18 mouse cellular contexts compared by ENCODE assay signal in genomic region chr5:122110625-122111024, GRCm38 (mm10). TPM values are rescaled to one million over a fixed set of nuclear protein-coding genes. Genes with fewer than 3 reads are reported as not detected.
"Had no signal": no experiment of that assay in that cellular context is flagged by ENCODE, and none has a peak within 500 bp of the region (broad histone marks: within the 10 kb centered on the region; RNA-seq: fewer than 3 reads in every experiment).

No protein-coding gene starts in this region.

- H3K36me3 ChIP-seq: limb, embryonic 10.5 days; liver, embryonic 15.5 days; midbrain, embryonic 15.5 days; neural tube, embryonic 12.5 days; stomach, embryonic 15.5 days had no signal

- H3K27ac ChIP-seq: left cerebral cortex, adult 2 months; limb, embryonic 10.5 days; liver, embryonic 15.5 days; midbrain, embryonic 15.5 days; neural tube, embryonic 12.5 days; stomach, embryonic 15.5 days had no signal

- H3K4me1 ChIP-seq: midbrain, embryonic 15.5 days; neural tube, embryonic 12.5 days; stomach, embryonic 15.5 days had no signal

- H3K4me3 ChIP-seq: left cerebral cortex, adult 2 months; limb, embryonic 10.5 days; liver, embryonic 15.5 days; midbrain, embryonic 15.5 days; neural tube, embryonic 12.5 days; stomach, embryonic 15.5 days had no signal

- DNase-seq: kidney, postnatal 14 days; lung, adult 2 months; lung, postnatal 36 days; retina, postnatal 1 day; thymus, adult 2 months; thymus, postnatal 25 days had no signal

- H3K27me3 ChIP-seq: midbrain, embryonic 15.5 days; neural tube, embryonic 12.5 days had no signal

- H3K9ac ChIP-seq: liver, embryonic 15.5 days; midbrain, embryonic 15.5 days; neural tube, embryonic 12.5 days; stomach, embryonic 15.5 days had no signal

- ATAC-seq: lung, postnatal 0 days; midbrain, embryonic 15.5 days had no signal

- H3K4me2 ChIP-seq: liver, embryonic 11.5 days; liver, embryonic 15.5 days; midbrain, embryonic 15.5 days; neural tube, embryonic 12.5 days; stomach, embryonic 15.5 days had no signal

- H3K9me3 ChIP-seq: limb, embryonic 10.5 days; liver, embryonic 15.5 days; midbrain, embryonic 15.5 days; neural tube, embryonic 12.5 days; stomach, embryonic 15.5 days had no signal

RNA-seq across cellular contexts. Expression of gene Myl2, which starts 9.9 kb away (rescaled TPM):
- total RNA-seq: megakaryocyte progenitor cell, adult 5-6 weeks; monocyte, adult 5-6 weeks had no signal
- polyA plus RNA-seq: urinary bladder, adult 2 months had no signal

RNA-seq across cellular contexts. Expression of gene Ccdc63, which starts 30.0 kb away (rescaled TPM):
- polyA plus RNA-seq: large intestine, adult 2 months; limb, embryonic 10.5 days; midbrain, embryonic 15.5 days; neural tube, embryonic 12.5 days; stomach, embryonic 15.5 days had no signal
